Mouse (Mus musculus): ENCODE measurements around the gene Skint8. TPM values are rescaled to one million over a fixed set of nuclear protein-coding genes. Genes with fewer than 3 reads are reported as not detected.
"Not testable (repeated sequence)": the region's sequence is repeated elsewhere in the genome, so short reads cannot be mapped to it uniquely, and the experiment has no call there.

The Skint8 gene
- polyA plus RNA-seq, 1 experiment = not detected

DNA sequence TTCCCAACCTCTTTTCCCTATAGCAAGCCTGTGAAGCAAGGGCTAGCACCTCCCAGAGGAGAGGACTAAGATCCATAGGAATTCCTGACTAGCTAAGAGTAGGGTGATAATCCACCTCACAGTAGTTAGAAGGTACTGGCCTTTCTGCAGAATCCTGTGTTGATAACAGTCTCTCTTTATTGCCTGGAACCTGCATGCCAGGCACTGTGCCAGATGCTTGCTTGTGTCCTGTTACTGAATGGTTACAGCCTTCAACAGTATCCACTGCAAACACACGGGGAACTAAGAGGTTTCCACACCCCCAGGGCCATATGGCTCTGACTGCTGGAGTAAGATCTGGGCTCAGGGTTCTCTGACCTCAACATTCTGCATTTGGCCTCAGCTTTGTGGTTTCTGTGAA is 21.4 kb upstream of the Skint8 start:
- Histone ChIP-seq H3K27me3 (ENCODE audit: control insufficient read depth, insufficient read depth, insufficient read length) (no peaks in the 10 kb centered on the region), H3K36me3 (ENCODE audit: control insufficient read depth, insufficient read depth) (no peaks in the 10 kb centered on the region), H3ac (ENCODE audit: control insufficient read depth, insufficient read length, low read depth) (no peak overlapping the region), H3K4me3 (ENCODE audit: insufficient read depth, poor library complexity, severe bottlenecking) (no peak overlapping the region), H3K79me2 (ENCODE audit: control insufficient read depth, insufficient read depth) (no peaks in the 10 kb centered on the region), H3K79me3 (ENCODE audit: low read depth) (no peaks in the 10 kb centered on the region)
- no peak for TF ChIP-seq FOSL1 (IDR thresholded peaks at IDR 0.05; ENCODE audit: insufficient read depth, low read length, poor library complexity, severe bottlenecking)
- no peak for TF ChIP-seq MYOD1 (IDR thresholded peaks at IDR 0.05; ENCODE audit: control insufficient read depth, insufficient read length, low read depth)

DNA sequence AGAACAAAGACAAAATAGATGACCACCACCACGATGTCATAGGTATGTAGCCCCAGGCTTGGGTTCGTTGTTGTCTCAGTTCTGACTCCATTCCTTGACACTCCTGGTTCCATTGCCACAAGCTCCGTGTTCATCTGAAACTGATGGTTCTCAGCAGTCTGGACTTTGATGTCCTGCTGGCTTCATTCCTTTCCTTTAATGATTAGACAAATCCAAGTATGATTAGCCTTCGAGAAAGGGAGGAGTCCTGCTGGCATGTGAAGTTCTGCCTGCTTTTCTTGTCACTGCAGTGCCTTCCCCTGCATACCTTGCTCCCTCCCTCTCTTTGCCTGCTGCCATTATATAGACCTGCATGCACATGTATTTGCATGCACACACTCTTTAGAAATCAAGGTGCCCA is 20.6 kb upstream of the Skint8 start:
- Histone ChIP-seq H3K79me3 (ENCODE audit: low read depth) (no peaks in the 10 kb centered on the region), H3K4me3 (ENCODE audit: insufficient read depth, poor library complexity, severe bottlenecking) (no peak overlapping the region), H3ac (ENCODE audit: control insufficient read depth, insufficient read length, low read depth) (no peak overlapping the region), H3K36me3 (ENCODE audit: control insufficient read depth, insufficient read depth) (no peaks in the 10 kb centered on the region), H3K79me2 (ENCODE audit: control insufficient read depth, insufficient read depth) (no peaks in the 10 kb centered on the region), H3K27me3 (ENCODE audit: control insufficient read depth, insufficient read depth, insufficient read length) (no peaks in the 10 kb centered on the region)
- TF ChIP-seq MYOG (IDR thresholded peaks at IDR 0.05; ENCODE audit: control insufficient read depth, extremely low read depth, insufficient read length) (no peak), MAX (IDR thresholded peaks at IDR 0.05) (no peak)

GRCm38 (mm10) chr4:111900491-111900890 is 18.7 kb upstream of the Skint8 start:
- not testable (repeated sequence) for H3K79me3 ChIP-seq (ENCODE audit: low read depth); H3ac ChIP-seq (ENCODE audit: control insufficient read depth, insufficient read length, low read depth); H3K4me3 ChIP-seq (ENCODE audit: insufficient read depth, poor library complexity, severe bottlenecking); H3K27me3 ChIP-seq (ENCODE audit: control insufficient read depth, insufficient read depth, insufficient read length); H3K36me3 ChIP-seq (ENCODE audit: control insufficient read depth, insufficient read depth); H3K79me2 ChIP-seq (ENCODE audit: control insufficient read depth, insufficient read depth)

GRCm38 (mm10) chr4:111901473-111901872 is 17.7 kb upstream of the Skint8 start:
- Histone ChIP-seq H3ac (ENCODE audit: control insufficient read depth, insufficient read length, low read depth) (no peak overlapping the region), H3K79me2 (ENCODE audit: control insufficient read depth, insufficient read depth) (no peaks in the 10 kb centered on the region), H3K79me3 (ENCODE audit: low read depth) (no peaks in the 10 kb centered on the region), H3K27me3 (ENCODE audit: control insufficient read depth, insufficient read depth, insufficient read length) (no peaks in the 10 kb centered on the region), H3K36me3 (ENCODE audit: control insufficient read depth, insufficient read depth) (no peaks in the 10 kb centered on the region), H3K4me3 (ENCODE audit: insufficient read depth, poor library complexity, severe bottlenecking) (no peak overlapping the region)
- TF ChIP-seq CTCF (IDR thresholded peaks at IDR 0.05; ENCODE audit: control insufficient read depth, insufficient read depth, insufficient read length) = no peak
- no peak for TF ChIP-seq CEBPB (IDR thresholded peaks at IDR 0.05; ENCODE audit: low read depth)
- no peak for TF ChIP-seq MYOG (IDR thresholded peaks at IDR 0.05; ENCODE audit: control insufficient read depth, extremely low read depth, insufficient read length)
- no peak for TF ChIP-seq FOSL1 (IDR thresholded peaks at IDR 0.05; ENCODE audit: insufficient read depth, low read length, poor library complexity, severe bottlenecking)
- no peak for TF ChIP-seq MYOD1 (IDR thresholded peaks at IDR 0.05; ENCODE audit: control insufficient read depth, insufficient read length, low read depth)
- TF ChIP-seq USF1 (IDR thresholded peaks at IDR 0.05; ENCODE audit: low read depth) = no peak
- TF ChIP-seq MAX (IDR thresholded peaks at IDR 0.05) = no peak

DNA sequence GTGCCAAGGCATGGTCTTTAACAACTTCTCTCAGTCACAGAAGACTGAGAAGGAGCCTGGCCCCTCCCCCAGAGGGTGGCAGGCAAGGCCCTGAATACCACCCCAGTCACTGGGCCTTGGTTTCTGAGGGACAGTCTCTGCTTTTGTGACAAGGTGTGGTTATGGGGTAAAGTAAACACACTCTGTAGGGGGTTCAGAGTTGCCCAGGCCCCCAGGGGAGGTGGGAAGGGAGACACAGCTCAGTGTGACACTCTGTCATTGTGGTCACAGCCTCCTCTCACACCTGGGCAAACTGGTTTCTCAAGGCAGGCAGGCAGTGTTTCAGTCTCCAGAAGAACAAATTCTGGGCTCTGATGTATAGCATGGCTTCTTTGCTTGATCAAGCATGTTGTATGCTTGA is 16.4 kb upstream of the Skint8 start, which contains the start of gene Slc5a9:
Gene Slc5a9 (minus strand): TSS at position 144 of the 400 bp plus-strand sequence.
- no peaks in the 10 kb centered on the region for H3K79me3 ChIP-seq (ENCODE audit: low read depth)
- no peak for TF ChIP-seq CTCF (IDR thresholded peaks at IDR 0.05; ENCODE audit: control insufficient read depth, insufficient read depth, insufficient read length)
- TF ChIP-seq CEBPB (IDR thresholded peaks at IDR 0.05; ENCODE audit: low read depth) = no peak
- no peak for TF ChIP-seq MYOD1 (IDR thresholded peaks at IDR 0.05; ENCODE audit: control insufficient read depth, insufficient read length, low read depth)
- TF ChIP-seq USF1 (IDR thresholded peaks at IDR 0.05; ENCODE audit: low read depth) = no peak
- no peak for TF ChIP-seq FOSL1 (IDR thresholded peaks at IDR 0.05; ENCODE audit: insufficient read depth, low read length, poor library complexity, severe bottlenecking)

GRCm38 (mm10) chr4:111907926-111908325 is 11.3 kb upstream of the Skint8 start:
- no peaks in the 10 kb centered on the region for H3K79me3 ChIP-seq (ENCODE audit: low read depth)
- H3K36me3 ChIP-seq (ENCODE audit: control insufficient read depth, insufficient read depth) = no peaks in the 10 kb centered on the region
- no peaks in the 10 kb centered on the region for H3K79me2 ChIP-seq (ENCODE audit: control insufficient read depth, insufficient read depth)
- H3K4me3 ChIP-seq (ENCODE audit: insufficient read depth, poor library complexity, severe bottlenecking) = no peak overlapping the region
- no peak overlapping the region for H3ac ChIP-seq (ENCODE audit: control insufficient read depth, insufficient read length, low read depth)
- no peak for TF ChIP-seq MAX (IDR thresholded peaks at IDR 0.05)
- H3K27me3 ChIP-seq (ENCODE audit: control insufficient read depth, insufficient read depth, insufficient read length) = no peaks in the 10 kb centered on the region

More for the DNA sequence above, 16.4 kb upstream of the Skint8 start, which contains the start of gene Slc5a9:
- Histone ChIP-seq H3K27me3 (ENCODE audit: control insufficient read depth, insufficient read depth, insufficient read length) (no peaks in the 10 kb centered on the region), H3K79me2 (ENCODE audit: control insufficient read depth, insufficient read depth) (no peaks in the 10 kb centered on the region), H3K36me3 (ENCODE audit: control insufficient read depth, insufficient read depth) (no peaks in the 10 kb centered on the region), H3K4me3 (ENCODE audit: insufficient read depth, poor library complexity, severe bottlenecking) (no peak within 1 kb of the TSS), H3ac (ENCODE audit: control insufficient read depth, insufficient read length, low read depth) (no peak within 1 kb of the TSS)

DNA sequence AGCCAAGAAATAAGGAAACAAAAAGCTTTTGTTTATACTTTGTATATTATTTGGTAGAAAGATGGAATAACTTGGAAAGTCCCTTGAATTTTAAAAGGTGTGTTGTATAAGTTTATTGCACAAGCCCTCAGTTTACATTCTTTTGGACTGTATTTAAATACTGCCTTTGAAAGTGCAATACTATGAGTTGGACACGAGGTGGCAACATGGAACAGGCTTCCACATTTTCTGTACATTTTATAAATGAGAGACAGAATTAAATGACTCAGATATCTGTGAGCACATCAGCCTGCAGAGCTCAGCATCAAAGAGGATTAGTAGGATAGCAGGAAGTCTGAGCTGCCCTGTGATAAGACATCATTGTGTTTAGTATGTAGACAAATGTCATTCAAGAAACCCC is 42.1 kb downstream of the Skint8 start:
- Histone ChIP-seq H3K79me3 (ENCODE audit: low read depth) (no peaks in the 10 kb centered on the region), H3K27me3 (ENCODE audit: control insufficient read depth, insufficient read depth, insufficient read length) (no peaks in the 10 kb centered on the region), H3K79me2 (ENCODE audit: control insufficient read depth, insufficient read depth) (no peaks in the 10 kb centered on the region), H3K4me3 (ENCODE audit: insufficient read depth, poor library complexity, severe bottlenecking) (no peak overlapping the region), H3K36me3 (ENCODE audit: control insufficient read depth, insufficient read depth) (no peaks in the 10 kb centered on the region), H3ac (ENCODE audit: control insufficient read depth, insufficient read length, low read depth) (no peak overlapping the region)
- TF ChIP-seq MAX (IDR thresholded peaks at IDR 0.05) (no peak), CEBPB (IDR thresholded peaks at IDR 0.05; ENCODE audit: low read depth) (peak; percentile 5)

DNA sequence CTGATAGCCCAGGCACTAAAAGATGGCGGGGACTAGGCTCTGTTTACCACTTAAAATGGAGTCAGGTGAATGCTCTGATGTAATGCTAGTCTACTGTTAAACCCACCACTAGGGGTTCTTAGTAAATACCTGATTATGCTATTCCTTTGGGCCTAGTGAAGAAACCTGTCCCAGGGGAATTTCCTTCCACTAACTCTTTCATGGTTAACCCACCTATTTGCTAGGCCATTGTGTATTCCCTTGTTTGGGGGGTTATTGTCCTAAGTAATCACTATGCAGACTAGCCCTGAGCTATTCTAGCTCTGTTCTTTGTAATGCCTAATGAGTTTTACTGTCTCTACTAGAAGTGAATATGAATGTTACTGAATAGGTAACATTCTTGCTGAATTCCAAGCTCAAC is 44.0 kb downstream of the Skint8 start:
- not testable (repeated sequence) for H3K36me3 ChIP-seq (ENCODE audit: control insufficient read depth, insufficient read depth); H3K27me3 ChIP-seq (ENCODE audit: control insufficient read depth, insufficient read depth, insufficient read length); H3K4me3 ChIP-seq (ENCODE audit: insufficient read depth, poor library complexity, severe bottlenecking); H3K79me3 ChIP-seq (ENCODE audit: low read depth); H3K79me2 ChIP-seq (ENCODE audit: control insufficient read depth, insufficient read depth); H3ac ChIP-seq (ENCODE audit: control insufficient read depth, insufficient read length, low read depth)
